Mouse (Mus musculus) NIH3T3 (cell line): ENCODE data around the gene Ifngr2.
"Not testable (repeated sequence)": the region's sequence is repeated elsewhere in the genome, so short reads cannot be mapped to it uniquely, and the experiment has no call there.

Experiments used
- DNase-seq: peaks from one replicate; pipeline ENCODE4 v3.0.0-alpha.2; 2012; ENCODE audit warnings: low read depth

Ifngr2 gene

GRCm38 (mm10) chr16:91546836-91547741 lies at the start of gene Ifngr2:
Gene Ifngr2, plus strand, starts transcription at chr16:91547072.
- peak; percentile 67 for DNase-seq

DNA sequence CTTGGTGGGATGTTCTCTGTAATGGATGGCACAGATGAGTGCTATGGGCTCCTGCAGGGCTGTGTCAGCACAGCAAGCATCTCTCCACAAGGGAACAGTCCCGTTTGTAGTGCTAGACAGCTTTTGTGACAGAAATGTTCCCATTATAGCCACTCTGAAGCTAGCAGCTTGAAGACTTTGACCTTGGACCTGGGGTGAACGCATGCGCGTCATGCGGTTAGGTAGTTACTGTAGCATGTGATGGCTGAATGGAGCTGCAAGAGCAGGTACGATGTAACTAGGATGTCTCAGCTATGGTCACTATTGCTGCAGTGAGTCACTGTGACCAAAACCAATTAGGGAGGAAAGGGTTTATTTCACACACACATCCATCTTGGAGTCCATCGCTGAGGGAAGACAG lies 48.8 kb upstream of the Ifngr2 start:
- no peak for DNase-seq

GRCm38 (mm10) chr16:91504701-91505100 lies 42.2 kb upstream of the Ifngr2 start:
- DNase-seq, result no peak

DNA sequence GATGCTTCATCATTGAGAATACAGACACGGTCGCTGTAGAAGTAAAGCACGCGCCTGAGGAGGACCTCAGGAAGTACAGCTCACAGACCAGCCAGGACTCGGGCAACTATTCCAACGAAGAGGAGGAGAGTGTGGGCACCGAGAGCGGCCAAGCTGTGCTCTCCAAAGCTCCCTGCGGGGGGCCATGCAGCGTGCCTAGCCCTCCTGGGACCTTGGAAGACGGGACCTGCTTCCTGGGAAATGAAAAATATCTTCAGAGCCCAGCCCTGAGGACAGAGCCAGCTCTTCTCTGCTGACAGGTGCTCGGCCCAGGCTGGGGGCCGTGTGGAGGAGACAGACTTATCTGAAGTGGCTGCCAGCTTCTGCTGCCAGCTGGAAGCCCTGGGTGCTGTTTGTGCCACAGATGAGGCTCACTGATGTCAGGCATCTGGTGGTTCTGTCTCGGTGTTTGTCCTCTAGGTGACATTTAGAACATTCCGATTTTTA lies 41.7 kb upstream of the Ifngr2 start:
- DNase-seq, result no peak

DNA sequence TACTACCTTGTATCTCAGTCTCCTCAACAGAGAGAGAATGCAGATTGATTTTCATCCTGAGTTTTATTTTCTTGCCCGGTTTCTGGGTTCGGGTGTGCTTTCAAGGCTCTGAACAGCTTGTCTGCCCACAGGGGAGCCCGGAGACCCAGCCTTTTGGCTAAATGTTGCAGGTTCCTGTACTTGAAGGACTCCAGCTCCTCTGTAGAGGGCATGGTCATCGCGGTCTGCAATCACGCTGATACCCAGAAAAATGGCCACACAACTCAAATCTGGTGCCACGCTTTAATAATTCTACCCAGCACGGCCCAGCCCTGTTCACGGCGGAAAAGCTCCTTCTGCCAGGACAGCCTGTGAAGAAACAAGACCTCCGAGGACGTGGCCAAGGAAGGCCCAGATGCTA lies 40.5 kb upstream of the Ifngr2 start:
- DNase-seq, result no peak

DNA sequence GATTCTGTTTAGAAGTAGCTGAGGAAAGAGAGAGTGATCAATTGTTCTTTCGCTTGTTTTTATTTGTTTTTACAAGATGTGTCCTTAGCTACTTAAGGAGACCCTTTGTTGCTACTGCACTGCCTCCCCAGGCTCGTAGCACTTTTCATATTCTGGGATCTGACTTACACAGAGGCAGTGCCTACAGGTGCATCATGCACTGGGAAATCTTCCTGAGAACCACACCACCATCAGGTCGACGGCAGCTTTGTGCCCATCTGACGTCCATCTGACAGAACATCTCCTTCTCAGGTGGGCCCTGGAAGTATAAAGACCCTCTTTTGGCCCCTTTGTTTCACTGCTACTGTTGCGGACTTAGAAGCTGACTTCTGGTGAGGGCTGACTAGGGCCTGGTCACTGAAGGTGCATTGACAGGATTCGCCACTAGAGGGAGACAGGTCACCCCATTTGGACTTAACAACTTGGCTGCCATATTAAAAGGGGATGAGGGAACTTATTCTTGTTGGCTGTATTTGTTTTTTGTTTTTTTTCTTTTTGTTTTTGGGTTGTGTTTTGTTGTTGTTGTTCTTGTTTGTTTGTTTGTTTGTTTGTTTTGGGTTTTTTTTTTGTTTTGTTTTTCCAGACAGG lies 34.6 kb upstream of the Ifngr2 start:
- DNase-seq, result peak; percentile 89

- DNase-seq, result no peak
Measured at GRCm38 (mm10) chr16:91513099-91513498, 33.8 kb upstream of the Ifngr2 start.

DNA sequence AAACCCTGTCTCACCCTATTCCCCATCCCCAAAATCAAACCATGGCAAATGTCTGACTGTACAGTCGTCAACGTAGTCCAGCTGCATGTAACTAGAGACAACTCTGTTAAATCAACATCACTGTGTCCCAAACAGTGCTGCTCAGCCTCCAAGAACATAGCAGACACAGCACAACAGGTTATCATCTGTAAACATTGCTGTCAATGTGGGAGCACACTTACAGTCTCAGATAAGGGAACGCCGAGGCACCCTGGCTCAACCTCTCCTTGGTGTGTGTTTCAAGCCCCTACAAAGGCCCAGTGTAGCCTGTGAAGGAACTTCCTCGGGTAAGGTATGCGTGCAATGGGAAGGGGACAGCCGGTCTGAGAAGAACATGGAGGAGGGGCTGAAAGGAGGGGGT lies 29.9 kb upstream of the Ifngr2 start:
- DNase-seq, result no peak

DNA sequence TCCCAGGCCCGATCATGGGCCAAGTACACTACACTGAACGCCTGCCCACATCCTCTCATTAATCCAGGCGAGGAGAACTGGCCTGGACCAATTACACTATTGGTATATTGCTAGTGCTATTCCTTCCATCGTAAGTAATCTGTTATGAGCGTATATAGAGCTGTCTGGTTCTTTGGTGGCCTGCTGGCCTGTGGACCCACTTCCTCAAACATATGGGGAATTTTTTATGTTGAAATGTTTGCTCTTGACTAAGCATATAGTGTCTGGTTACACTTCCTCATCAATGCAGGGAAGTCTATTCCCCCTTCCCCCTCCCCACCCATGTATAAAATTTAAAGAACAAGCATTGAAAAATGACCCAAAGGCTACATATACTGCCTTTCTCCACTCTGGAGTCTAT lies 24.8 kb upstream of the Ifngr2 start:
- DNase-seq, result peak; percentile 47

- peak; percentile 87 for DNase-seq
Measured at GRCm38 (mm10) chr16:91522479-91523309, 24.2 kb upstream of the Ifngr2 start.

GRCm38 (mm10) chr16:91524206-91524605 lies 22.7 kb upstream of the Ifngr2 start:
- no peak for DNase-seq

DNA sequence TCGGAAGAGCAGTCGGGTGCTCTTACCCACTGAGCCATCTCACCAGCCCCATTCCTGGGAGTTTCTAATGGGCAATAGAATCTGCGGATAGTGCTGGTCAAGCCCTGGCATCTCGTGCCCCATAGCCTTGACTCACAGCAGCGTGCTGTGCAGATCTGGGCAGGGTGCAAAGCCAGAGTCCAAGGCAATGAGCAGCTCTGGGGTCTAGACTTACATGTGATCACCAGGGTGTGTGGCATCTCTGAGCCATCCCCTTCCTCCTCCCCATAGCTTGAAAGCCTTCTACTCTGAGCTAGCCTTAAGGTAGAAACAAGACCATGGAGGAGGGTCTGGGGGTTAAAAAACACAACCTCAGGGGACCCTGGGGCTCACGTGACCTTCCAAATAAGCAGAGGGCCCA lies 20.6 kb upstream of the Ifngr2 start:
- no peak for DNase-seq

GRCm38 (mm10) chr16:91527051-91527450 lies 19.8 kb upstream of the Ifngr2 start:
- peak; percentile 67 for DNase-seq

- DNase-seq, result no peak
Measured at GRCm38 (mm10) chr16:91527500-91527899, 19.4 kb upstream of the Ifngr2 start.

DNA sequence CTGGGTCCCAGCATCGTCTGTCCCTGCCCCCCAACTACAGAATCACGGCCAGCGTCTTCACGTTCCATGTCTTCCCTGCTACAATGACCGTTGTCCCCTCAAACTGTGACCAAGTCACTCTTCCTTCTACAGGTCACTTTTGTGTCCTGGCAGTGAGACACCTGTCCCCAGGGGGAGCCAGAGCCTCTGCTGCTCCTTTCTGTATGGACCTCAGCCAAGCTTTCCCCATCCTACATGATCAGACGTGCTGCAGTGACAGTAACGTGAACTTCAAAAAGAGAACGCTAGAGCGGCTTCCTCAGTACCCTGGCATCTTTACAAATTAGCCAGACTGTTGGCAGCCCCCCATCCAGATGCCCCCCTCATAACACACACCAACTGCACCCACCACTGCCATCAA lies 18.3 kb upstream of the Ifngr2 start:
- DNase-seq, result no peak

GRCm38 (mm10) chr16:91530830-91531229 lies 16.0 kb upstream of the Ifngr2 start:
- not testable (repeated sequence) for DNase-seq

- peak; percentile 30 for DNase-seq
Measured at GRCm38 (mm10) chr16:91531856-91532255, 15.0 kb upstream of the Ifngr2 start.

DNA sequence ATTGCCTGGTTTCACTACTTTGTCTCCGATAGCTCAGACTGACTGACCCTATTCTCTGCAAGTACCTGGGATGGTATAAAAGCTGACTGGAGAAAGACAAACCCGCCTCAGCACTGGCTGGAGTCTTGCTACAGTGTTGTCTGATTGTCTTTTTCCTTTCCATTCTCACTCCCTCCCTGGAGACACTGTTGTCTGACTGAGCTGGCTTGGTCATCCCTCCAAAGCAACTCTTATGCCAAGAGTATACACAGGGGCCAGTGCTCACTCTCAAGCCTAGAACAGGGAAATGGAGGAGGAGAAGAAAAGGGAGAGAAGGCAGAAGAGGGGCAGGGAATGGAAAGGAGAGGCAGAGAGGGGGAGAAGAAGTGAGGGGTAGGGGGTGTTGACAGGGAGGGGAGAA lies 14.4 kb upstream of the Ifngr2 start:
- peak; percentile 53 for DNase-seq

GRCm38 (mm10) chr16:91533097-91534001 lies 13.5 kb upstream of the Ifngr2 start:
- no peak for DNase-seq

GRCm38 (mm10) chr16:91534477-91534876 lies 12.4 kb upstream of the Ifngr2 start:
- DNase-seq, result peak; percentile 79

DNA sequence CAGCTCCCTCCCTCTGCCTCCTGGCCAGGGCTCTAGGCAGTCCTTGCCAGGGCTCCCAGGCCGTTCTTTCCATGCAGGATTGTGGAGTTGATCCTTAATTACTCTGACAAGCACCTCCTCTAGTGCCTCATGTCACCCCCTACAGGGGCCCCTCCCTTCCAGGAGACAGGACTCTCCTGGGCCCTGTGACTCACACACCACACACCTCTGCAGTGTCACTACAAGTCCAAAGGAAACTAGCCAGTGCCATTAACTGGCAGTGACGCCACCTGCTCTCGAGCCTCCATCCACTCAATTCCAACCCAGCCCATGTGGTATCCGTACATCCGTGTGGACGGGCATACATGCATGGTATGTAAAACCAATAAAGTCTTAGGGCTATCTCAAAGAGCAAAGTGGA lies 12.0 kb upstream of the Ifngr2 start:
- DNase-seq, result no peak
